Mouse (Mus musculus): ENCODE measurements around the gene BC029722. TPM values are rescaled to one million over a fixed set of nuclear protein-coding genes. Genes with fewer than 3 reads are reported as not detected.

Gene BC029722
- total RNA-seq, 2 experiments from 2014 or later, result 24.8 to 25.7 TPM

DNA sequence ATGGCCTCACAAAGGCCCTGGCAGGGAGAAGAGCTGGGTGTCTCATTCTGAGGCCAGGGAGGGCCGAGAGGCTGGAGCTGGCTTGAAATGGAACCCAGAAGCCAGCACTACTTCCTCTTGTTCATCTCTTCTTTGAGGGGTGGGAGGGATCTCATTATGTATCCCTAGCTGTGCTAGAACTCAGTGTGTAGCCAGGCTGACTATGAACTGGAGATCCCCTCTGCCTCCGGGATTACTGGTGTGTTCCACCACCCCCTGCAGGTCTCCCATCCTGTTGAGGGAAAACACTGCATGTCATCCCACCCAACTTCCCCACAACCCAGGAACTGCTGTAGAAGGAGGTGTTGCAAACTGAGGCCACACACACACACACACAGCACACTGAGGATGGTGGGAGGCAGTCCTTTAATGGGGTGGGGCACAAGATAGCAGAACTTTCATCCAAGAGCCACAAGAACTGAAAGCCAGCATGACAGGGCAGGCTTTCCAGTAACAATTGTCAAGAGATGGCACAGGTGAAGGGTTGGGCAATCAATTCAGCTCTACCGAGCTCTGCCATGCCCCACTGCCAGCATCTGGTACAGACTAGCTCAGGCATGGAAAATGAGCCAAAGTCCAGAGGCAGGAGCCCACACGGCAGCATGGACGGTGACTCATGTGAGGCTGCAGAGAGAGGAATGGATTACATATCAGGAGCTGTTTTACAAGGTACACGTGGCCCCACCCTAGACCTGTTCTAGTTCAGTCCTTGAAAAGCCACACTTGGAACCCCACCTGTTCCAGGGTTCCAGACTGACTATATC lies 424 bp upstream of the BC029722 start:
- intact Hi-C loops (cut with DNase I), result no loop called here
- DNase-seq (ENCODE audit: low spot score), result no peak

DNA sequence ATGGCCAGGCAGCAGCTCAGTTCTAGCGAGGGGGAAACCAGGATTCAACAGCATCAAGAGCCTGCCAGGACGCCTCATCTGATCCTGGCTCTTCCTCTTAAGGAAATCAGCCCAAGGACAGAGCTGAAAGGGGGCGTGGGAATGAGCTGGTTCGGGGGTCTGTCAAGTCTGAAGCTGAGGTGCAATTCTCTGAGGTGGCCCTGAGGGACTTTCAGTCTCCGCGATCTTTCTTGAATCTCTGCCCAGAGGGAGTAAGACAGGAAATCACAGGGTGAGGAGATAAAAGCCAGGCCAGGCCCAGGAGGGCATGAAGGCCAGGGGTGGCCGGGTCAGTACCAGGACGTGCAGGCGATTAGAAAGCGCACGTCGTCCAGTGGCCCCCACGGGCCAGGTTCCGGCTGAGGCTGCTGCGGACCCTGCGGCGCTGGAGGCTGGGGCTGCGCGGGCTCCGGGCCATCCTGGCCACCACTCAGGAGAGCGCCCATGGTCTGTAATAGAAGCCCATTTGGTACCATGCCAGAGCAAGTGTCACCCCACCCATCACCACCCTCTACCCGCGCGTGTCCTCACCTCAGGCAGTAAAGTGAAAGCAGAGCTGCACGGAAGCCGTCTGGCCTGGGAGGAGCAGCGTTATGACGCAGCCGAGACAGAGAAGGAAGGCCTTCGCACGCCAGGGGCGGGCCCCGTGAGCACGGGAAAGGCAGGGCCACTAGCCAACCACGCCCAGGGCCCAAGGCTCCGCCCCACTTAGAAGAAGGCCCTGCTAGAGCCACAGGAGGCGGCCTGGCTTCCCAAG lies 432 bp downstream of the BC029722 start:
- intact Hi-C loops (cut with DNase I), result no loop called here
- peak; percentile 94 for DNase-seq (ENCODE audit: low spot score)

DNA sequence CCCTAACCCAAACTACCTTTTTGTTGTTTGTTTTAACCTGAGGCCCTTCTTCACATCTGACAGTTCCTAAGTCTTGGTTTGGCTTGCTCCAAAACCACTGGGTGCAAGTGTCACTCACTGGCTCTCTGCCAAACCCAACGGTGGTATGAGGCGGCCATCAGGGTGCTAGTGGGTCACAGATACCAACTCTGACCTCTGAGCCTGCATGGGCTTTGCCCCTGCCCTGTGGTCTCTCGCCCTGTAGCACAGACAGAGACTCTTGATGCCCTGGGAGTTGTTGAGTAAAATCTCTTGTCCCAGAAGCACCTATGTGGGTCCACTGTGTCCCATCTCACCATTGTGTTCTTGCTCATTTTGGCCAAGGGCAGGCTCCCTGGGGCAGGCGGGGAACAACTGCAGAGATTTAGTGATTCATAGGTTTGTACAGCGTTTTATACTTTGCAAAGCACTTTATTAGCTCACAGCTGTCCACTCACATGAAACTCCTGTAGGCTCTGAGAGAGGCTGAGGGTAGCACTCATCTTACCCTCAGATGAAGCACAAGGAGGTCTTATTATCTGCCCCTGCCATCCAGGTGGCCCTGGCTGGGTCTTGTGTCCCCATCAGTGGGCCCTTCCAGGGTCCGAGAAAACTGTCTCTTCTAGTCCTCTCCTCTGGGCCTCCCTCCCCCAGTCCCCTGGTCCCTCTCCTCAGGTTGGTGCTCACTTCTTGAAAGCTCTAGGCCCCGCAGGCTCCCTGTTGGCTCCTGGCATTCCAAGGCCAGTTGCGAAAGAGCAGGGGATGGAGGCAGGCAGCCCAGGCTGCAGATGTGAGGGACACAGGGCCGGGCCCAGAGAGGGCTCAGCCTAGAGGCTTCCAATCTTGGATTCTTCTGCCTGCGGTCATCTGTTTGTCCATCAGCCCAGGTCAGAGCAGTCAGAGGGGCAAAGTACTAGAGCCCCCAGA lies 1.7 kb downstream of the BC029722 start:
- intact Hi-C loops (cut with DNase I), result no loop called here
- DNase-seq (ENCODE audit: low spot score), result peak; percentile 46

DNA sequence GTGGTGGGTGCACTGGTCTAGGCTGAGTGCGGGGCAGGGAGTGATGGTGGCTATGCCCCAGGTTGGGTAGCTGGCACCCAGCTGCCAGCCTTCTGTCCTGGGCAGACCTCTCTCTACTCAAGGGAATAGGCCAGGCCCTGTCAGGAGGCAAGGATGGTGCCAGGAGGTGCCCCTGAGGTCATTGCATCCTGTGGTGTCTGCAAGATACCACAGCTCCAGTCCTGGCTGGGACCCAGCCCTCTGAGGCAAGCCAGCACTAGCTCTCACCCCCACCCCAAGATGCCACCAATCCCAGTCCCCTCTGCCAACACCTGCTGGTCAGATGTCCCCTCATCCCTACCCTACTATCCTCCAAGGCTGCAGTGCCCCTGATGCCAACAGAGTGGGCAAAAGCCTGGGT lies 3.0 kb downstream of the BC029722 start:
- no peak for DNase-seq (ENCODE audit: low spot score)
- intact Hi-C loops (cut with DNase I), result no loop called here

DNA sequence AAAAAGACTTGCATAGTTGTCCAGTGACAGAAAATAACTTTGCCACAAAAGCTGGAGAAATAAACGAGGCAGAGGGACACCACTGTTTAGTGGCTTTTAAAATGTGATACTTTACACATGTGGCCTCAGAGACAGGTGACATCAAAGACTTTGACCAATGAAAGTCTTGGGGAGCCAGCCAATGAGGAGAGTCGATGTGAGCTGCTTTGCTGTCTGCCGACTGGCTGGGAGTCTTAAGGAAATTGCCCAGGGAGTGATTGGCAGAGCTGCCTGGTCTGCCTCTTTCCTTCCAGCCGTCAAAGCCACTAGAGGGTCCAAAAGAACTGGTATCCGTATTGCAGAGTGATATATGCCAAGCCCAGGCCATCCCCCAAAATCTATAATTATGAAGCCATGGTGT lies 4.4 kb downstream of the BC029722 start:
- intact Hi-C loops (cut with DNase I), result loop anchor here (5.0 kb wide), 1 partner anchor 118 kb away; no protein-coding TSS in a partner anchor
- no peak for DNase-seq (ENCODE audit: low spot score)

DNA sequence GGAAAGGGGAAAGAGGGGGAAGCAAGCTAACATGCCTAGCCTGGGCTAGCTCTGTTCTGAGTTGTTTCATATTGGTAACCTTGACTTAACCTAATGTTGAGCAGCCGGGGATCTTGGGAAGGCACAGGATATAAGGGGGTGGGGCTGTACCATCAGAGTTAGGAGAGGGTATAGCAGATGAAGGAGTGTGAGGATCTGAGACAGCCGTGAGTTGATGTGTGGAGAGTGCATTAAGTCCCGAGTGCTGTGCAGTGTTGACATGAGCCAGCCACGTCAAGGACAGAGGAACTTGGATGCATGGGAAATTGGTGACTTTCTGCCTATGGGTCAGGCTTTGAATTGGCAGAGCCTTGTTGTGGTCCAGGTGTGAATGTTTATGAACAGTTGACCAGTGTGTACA lies 6.6 kb downstream of the BC029722 start:
- intact Hi-C loops (cut with DNase I), result loop anchor here (5.0 kb wide), 1 partner anchor 115 kb away; no protein-coding TSS in a partner anchor
- DNase-seq (ENCODE audit: low spot score), result no peak

DNA sequence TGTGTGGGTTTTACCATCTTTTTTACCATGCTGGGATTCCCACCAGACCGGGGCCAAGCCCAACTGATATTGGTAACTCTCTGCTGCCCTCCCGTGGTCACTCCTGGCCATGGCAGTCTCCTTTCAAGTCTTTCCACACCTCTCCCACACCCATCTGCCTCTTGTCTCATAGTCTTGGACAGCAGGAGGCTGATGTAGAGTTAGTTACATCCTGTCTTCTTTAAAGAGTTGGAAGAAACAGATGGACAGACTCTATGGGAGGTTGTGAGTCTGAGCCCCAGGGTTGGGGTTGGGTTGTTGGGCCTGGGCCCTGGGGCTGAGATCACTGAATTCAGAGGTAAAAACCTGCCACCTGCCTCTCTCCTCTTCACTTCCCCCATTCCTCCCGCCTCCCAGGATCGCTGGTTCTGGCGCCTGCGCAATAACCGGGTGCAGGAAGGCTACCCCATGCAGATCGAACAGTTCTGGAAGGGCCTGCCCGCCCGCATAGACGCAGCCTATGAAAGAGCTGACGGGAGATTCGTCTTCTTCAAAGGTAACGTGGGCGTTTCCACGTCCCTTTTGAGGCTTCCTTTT lies 7.3 kb downstream of the BC029722 start:
- no peak for DNase-seq (ENCODE audit: low spot score)
- intact Hi-C loops (cut with DNase I), result loop anchor here (5.0 kb wide), 1 partner anchor 115 kb away; no protein-coding TSS in a partner anchor

DNA sequence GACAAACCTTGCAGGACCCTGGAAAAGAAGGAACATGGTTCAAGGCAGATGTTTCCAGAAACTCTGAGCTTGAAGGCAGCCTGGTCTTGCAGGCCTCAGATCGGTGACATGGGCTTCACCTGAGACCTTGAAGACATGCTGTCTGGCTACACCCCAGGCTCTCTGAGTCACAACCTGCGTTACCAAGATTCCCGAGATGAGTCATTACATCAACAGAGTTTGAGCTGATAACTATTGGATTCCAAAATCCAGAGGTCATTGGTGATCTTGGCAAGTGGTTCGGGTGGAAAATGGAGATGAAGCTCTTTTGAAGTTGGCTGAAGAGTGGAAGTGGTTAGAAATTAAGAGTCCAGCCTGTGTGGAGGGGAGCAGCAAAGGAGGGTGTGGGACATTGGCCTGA lies 9.6 kb downstream of the BC029722 start:
- no peak for DNase-seq (ENCODE audit: low spot score)
- intact Hi-C loops (cut with DNase I), result loop anchor here (5.0 kb wide), 1 partner anchor 112 kb away; no protein-coding TSS in a partner anchor

DNA sequence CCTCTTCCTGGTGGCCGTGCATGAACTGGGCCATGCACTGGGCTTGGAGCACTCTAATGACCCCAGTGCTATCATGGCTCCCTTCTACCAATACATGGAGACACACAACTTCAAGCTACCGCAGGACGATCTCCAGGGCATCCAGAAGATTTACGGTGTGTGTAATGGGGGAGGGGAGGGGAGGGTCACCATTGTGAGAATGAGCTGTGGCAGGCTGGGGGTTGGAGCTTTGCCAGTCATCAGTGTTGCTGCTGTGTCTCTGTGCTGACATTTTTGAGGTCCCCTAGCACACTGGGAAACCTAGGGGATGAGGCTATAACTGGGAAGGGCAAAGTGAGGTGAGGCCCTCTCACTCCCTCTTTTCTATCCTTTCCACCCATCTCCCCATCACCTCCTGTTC lies 11.8 kb downstream of the BC029722 start:
- intact Hi-C loops (cut with DNase I), result no loop called here

DNA sequence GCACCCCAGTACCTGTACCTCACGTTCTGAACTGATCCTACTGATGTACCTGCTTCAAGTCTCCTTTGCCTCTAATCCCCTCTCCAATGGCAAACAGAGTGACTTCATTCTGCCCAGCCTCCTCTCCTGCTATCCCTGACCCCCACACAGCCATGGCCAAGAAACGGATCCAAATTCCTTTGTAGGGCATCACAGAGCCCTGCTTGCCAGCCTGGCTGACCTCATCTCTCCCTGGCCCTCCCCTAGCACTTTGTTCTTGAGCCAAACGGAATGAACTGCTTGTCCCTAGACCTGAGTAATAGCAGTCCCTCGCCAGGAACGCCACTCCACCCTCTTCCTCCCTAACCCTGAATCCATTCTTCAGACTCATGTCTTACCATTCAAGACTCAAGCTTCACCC lies 12.7 kb downstream of the BC029722 start:
- no peak for DNase-seq (ENCODE audit: low spot score)
- intact Hi-C loops (cut with DNase I), result no loop called here

More for the DNA sequence above, 11.8 kb downstream of the BC029722 start:
- no peak for DNase-seq (ENCODE audit: low spot score)

DNA sequence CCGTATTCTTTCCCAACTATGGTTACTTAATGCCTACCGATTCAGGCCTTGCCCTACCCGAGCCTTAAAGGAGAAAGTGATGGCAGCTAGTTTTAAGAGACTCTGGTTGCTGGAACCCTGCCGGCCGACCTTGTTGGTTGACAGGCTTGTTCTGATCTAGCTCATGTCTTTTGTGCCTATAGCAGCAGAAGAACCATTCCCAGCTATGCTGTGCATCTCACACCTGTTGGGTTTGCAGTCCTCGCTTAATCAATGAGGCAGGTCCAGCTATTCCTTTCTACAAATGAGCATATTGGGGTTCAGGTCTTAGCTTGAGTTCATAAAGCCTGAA lies 13.3 kb downstream of the BC029722 start:
- intact Hi-C loops (cut with DNase I), result no loop called here
- no peak for DNase-seq (ENCODE audit: low spot score)

DNA sequence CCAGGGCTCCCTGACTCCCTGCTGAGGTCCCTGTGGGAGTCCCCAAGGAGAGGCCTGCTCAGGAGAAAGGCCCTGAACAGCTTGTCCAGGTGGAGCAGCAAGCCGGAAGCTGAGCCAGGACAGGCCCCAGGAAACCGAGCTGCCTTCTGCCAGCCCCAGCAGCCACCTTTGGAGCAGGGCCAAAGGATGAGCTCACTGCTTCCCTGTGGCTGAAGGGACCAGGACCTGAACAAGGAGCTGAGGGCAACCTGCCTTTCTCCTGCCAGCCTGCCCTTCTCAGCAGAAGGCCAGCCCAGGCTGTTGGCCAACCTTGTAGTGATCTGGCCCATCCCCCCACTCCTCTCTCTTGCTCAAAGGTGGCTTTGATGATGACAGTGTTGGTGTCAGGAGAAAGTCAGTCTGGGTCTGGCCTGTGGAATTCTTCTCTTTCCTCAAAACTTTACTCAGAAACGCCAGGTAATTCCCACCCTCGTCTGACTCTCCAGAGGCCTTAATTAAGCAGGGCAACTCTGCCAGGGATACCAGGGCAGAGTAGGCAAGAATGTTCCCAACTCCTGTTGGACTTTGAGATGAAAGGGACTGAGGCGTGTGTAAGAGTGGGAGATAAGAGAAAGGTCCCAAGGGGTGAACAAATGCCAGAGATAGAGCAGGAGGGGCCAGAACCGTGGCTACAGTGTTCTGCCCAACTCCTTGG lies 13.8 kb downstream of the BC029722 start:
- DNase-seq (ENCODE audit: low spot score), result no peak

DNA sequence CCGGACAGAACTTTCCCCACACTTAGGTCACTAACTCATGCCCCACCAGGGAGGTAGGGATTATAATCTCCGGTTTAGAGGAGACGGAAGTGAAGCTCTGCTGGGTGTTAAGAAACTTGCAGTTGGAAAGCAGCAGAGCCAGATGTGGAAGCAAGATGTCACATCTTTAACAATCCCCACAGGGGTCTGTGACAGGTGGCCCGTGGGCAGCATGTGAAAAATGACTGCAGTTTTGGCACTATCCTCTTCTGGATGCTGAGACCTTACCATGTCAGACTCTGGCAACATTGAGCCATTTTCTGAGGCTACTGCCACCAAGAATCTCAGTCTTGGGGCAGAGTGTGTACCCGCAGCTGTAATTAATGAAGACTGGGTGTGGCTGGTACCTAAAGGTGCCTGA lies 15.2 kb downstream of the BC029722 start:
- intact Hi-C loops (cut with DNase I), result no loop called here

More for the DNA sequence above, 13.8 kb downstream of the BC029722 start:
- intact Hi-C loops (cut with DNase I), result no loop called here

DNA sequence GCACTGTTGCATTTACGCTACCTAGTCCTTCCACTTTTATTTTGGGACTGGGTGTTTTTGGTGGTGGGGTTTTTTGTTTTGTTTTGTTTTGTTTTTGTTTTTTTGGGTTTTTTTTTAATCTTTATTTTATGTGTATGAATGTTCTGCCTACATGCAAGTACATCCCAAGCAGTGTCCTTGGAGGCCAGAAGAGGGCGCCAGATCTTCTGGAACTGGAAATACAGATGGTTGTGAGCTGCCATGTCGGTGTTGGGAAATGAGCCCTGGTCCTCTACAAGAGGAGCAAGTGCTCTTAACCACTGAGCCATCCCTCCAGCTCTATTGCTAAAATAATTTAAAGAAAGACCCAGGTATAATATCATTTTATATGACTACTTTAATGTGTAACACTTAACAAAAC lies 16.5 kb downstream of the BC029722 start:
- DNase-seq (ENCODE audit: low spot score), result no peak
- intact Hi-C loops (cut with DNase I), result no loop called here

More for the DNA sequence above, 15.2 kb downstream of the BC029722 start:
- no peak for DNase-seq (ENCODE audit: low spot score)

DNA sequence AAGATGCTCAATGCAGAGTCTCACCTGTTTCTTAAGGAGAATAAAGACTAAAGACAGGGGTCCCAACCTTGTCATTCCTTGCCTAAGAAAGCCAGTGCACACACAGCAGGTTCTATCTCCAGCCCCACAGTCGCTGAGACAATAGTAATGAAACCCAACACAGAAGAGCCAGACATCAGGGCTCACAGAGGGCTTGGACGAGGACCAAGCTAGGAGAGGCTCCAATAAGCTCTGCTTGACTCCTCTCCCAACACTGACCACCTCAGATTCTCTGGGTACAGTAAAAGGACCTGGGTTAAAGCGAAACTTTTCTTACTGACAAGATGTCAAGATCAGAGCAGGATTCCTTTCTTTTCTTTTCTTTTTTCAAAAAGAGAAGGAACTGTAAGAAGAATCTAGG lies 20.6 kb downstream of the BC029722 start:
- DNase-seq (ENCODE audit: low spot score), result no peak

DNA sequence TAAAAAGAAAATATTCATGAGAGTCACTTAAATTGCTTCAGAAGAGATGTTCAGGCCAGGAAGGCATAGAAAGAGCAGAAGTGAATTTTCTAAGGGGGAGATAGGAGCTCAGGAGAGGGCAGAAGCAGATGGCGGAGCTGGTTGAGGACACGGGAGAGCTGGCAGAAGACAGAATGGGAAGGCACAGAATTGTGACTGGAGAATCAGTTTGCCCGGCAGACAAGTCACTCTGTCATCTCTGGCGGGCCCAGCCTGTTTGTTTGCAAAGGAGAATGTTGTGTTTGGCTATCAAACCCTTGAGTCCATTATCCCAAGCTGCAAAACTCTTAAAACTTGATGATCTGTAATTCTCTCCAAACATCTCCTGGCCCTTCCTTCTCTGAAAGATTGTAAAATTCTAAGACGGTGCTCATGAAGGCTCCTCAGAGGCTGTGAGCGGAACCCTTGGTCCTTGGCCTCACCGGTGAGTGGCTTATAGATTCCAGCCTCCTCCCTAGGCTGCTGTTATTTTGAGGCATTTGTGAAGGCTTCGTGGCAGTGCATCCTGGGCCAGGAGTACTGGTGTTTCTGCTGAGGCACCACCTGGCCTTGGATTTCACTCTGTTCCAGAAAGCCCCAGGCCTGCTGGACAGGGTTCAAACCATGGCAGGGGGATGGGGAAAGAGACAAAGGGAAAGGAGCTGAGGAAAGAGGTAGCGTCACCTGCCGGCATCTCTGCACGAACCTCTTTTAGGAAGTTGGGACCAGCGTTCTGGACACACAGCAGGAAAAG lies 24.4 kb downstream of the BC029722 start:
- intact Hi-C loops (cut with DNase I), result no loop called here

More for the DNA sequence above, 20.6 kb downstream of the BC029722 start:
- intact Hi-C loops (cut with DNase I), result no loop called here

DNA sequence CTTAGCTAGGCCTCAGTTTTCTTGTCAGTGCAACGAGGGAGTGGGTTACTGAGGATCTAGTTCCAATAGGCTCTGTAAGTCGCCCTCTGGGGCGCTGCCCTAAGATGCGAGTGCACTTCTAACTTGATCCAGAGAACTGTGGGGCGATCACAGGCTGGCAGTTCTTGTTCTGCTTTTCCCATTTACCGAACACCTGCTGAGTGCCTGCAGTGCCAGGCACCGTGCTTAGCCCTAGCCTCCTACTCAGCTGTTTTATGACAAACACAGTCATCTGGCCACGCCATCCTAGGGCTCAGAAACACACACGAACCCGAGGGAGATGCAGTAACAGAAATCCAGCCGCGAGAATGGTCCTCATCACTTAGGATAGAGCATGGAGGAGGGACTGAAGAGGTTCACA lies 26.3 kb downstream of the BC029722 start:
- intact Hi-C loops (cut with DNase I), result no loop called here
- DNase-seq (ENCODE audit: low spot score), result no peak

More for the DNA sequence above, 24.4 kb downstream of the BC029722 start:
- no peak for DNase-seq (ENCODE audit: low spot score)
